Mouse (Mus musculus): Measurements from ENCODE around the gene Sik3.

- no peak for TF ChIP-seq CTCF (IDR thresholded peaks at IDR 0.05; ENCODE audit: extremely low read depth, insufficient read depth, low read length)
- TF ChIP-seq POLR2A (IDR thresholded peaks at IDR 0.05; ENCODE audit: extremely low read depth, insufficient read depth, low read length), result no peak
These were observed 187.0 kb downstream of the Sik3 start for GRCm38 (mm10) chr9:46199609-46200008.

Measured in cortical plate, adult 2 months (tissue).